Mouse (Mus musculus) cerebellum, adult 8-10 months (tissue): Measurements from ENCODE around the gene Cd180.

Source experiments
- DNase-seq: peaks from one replicate; pipeline ENCODE4 v3.0.0; 2022

Gene Cd180

GRCm38 (mm10) chr13:102783531-102784310 lies 90.4 kb downstream of the Cd180 start:
- DNase-seq, result no peak

GRCm38 (mm10) chr13:102786666-102787230 lies 93.4 kb downstream of the Cd180 start:
- DNase-seq, result no peak
